Mouse (Mus musculus): Measurements from ENCODE around the gene Ifitm2.

- TF ChIP-seq CTCF (IDR thresholded peaks at IDR 0.05; ENCODE audit: insufficient read depth, low read length) (no peak), POLR2A (IDR thresholded peaks at IDR 0.05; ENCODE audit: borderline replicate concordance, extremely low read depth, low read depth, low read length) (no peak)
Measured at GRCm38 (mm10) chr7:140946980-140947379, 8.8 kb downstream of the Ifitm2 start.

All from lung, adult 2 months (tissue).